Mouse (Mus musculus) cerebellum, adult 11 months (tissue): ENCODE data around the gene Fbxw10.

Experiments used
- DNase-seq: peaks from one replicate; pipeline ENCODE4 v3.0.0; 2022

Fbxw10 gene

GRCm38 (mm10) chr11:62913141-62913540 lies 66.3 kb downstream of the Fbxw10 start:
- DNase-seq = no peak

DNA sequence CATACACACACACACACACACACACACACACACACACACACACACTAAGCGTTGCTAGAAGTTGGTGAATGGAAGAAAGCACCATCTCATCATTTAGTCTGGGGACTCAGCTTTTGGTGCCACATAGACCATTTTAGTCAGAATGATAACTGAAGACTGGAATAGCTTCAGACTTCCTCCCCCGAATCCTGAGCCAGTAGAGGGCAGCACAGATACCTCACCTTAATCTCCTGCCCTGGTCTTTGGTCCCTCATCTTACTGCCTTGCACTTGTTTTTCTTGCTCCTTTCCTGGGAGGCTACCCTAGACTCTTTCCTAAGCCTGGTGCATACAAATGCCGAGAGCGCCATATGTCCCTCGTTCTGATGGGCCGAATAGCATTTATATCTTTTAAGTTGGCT lies 67.7 kb downstream of the Fbxw10 start:
- no peak for DNase-seq

DNA sequence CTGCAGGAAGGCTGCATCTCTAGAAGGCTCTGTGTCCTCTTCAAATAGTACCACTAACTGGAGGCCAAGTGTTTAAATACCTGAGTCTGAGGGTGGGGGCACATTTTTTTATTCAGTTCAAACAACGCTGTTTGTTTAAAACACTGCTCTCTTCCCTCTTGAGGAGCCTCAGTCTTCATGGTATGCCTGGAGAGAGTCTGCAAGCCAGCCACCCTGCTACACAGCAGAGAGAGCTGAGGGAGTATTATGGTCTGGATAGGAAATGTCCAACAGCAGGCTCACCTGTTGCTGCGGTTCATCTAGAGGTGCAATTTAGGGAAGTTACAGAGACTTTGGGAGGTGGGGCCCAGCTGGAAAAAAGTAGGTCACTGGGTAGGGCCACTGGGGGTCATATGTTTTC lies 68.6 kb downstream of the Fbxw10 start:
- no peak for DNase-seq

- DNase-seq = no peak
Observed at GRCm38 (mm10) chr11:62916765-62917164, 69.9 kb downstream of the Fbxw10 start.

DNA sequence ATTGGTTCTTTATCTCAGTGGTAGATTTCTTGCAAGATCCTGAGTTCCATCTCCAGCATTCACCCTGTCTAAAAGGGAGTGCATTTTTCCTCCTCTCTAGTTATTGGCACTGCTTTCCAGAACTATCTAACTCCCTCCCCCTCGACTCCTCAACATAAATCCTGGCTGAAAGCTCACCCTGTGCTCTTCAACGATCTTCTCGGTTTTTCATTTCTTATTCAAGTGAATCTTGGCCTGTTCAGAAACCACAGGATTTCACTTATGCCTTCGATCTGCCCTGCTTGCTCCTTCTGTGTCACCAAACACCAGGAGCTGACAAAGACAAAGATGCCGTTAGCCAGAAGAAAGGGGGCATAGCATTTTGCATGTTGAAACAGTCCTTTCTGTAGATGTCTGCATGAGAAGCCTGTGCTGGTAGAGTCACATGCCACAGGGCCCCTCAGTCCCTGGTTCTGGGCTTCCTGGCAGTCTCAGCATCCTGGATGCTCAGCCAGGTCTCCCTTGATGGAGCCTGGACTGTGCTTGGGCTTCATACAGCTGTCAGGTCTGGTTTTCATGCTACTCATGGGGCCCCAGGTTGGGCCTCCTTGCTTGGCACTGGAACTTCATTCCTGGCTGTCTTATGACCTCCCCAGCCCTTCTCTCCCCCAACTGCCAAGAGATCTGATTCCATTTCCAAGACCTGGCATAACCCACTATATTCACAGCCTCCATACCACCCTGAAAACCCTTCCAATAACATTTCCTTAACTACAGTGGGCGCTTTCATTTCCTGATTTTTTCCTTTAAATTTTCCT lies 73.3 kb downstream of the Fbxw10 start:
- no peak for DNase-seq

- no peak for DNase-seq
Observed at GRCm38 (mm10) chr11:62920743-62921050, 73.8 kb downstream of the Fbxw10 start.

- peak; percentile 80 for DNase-seq
Observed at GRCm38 (mm10) chr11:62921052-62921977, 74.4 kb downstream of the Fbxw10 start.

GRCm38 (mm10) chr11:62924091-62924761 lies 77.4 kb downstream of the Fbxw10 start:
- DNase-seq = no peak
